Mouse (Mus musculus) cerebellum, postnatal 25 days (tissue): ENCODE data around the gene Pgm2.

Source experiments
- DNase-seq, 2 experiments: peaks; one replicate each; pipeline ENCODE4 v3.0.0; 2021; ENCODE audit warnings: mixed read lengths in 2 of 2

Gene Pgm2

GRCm38 (mm10) chr5:64149184-64150127 lies 56.7 kb downstream of the Pgm2 start:
- no peak for DNase-seq

GRCm38 (mm10) chr5:64153319-64153718 lies 60.6 kb downstream of the Pgm2 start:
- no peak for DNase-seq

DNA sequence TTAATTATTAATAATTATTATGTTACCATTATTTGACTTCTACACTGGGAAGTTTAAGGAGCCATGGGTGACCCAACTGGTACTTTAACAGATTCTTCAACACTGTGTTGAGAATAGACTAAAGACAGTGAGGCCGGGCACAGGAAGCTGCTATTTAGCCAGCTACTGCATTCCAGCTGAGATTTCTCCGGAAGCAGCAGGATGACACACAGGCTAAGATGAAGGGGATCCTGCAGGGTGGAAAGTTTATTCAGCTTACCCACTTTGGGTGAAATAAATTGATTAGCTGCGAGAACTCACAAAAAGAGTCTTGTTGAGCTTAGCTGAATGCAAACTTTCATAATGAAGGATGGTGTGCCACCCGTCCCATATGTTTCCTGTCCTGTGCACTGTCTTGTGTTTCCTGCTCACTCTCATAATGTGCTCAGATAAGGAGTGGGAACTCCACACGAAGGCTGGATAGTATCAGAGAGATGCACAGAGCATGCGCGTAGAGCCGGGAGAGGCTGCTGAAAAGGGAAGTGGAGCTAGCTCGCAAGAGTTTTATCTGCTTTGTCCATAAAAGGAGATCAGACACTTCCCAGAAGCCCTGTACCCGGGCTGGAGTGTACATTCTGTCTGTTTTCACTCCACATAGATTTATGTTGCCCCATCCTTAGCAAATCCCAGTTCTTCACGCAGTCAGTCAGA lies 63.3 kb downstream of the Pgm2 start, which contains the start of gene Tbc1d1:
Gene Tbc1d1 (plus strand): TSS at position 445 of the 690 bp plus-strand sequence.
- no peak for DNase-seq

DNA sequence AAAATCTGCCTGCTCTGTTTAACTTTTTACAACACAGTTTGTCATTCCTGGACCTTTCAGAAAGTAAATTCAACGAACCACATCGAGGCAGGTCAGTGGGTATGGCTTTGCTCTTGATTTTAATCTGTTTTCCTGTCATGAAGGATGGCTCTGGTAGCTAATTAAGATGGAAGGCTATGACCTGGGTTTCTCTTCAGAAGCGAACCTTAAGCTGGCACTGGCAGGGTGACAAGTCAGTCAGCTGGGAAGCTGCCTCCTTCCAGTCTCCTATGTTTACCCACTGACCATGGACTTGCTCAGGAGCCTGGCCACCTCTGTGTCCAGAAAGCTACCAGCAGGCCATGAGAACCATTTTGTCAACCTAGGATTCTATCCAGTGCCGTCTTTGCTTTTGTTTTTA lies 63.8 kb downstream of the Pgm2 start:
- no peak for DNase-seq

DNA sequence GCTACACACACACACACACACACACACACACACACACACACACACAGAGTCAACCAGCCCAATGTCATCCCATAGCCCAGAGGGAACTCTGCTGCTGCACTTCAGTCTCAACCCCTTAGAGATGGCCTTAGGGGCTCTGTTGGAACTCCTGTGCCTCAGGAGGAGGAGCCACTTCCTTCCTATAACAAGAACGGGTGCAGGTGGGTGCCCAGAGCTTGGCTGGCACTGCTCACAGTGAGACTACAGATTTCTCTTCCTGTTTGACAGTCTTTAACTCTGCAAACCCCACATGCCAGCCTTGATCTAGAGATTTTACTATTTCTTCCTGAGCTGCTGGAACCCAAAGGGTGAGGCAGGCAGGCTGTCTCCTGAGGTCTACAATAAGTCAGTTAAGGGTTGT lies 65.2 kb downstream of the Pgm2 start:
- DNase-seq, result no peak

GRCm38 (mm10) chr5:64158501-64158900 lies 65.8 kb downstream of the Pgm2 start:
- no peak for DNase-seq

DNA sequence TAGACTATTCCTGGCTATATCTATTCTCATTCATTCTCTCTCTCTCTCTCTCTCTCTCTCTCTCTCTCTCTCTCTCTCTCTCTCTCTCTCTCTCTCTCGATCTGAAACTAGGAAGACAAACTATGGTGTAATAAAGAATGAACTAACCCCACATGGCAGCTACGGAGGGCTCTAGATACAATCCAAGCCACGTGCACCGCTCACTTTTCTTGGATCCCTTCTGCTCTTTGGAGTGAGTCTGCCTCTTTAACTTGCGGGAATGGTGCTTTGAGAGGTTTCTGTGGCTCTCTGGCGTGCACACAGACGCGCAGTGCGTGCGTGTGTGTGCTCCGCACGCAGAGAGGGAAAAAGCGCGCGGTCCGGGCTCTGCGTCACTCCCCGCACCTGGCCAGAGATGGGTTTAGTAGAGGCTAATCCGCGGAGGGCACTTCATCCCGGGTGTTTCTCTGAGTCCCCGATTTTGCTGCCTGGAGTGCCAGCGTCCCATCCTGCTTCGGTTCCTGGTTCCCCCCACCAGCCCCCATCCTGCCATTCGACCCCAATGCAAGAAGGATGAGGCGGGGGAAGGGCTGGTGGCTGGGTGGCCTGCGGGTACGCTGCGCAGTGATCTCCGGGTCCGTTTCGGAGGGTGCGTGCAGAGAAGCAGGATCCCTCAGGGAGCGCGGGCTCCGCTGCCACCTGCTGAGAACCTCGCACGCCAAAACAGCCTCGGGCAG lies 66.5 kb downstream of the Pgm2 start:
- DNase-seq, result peak in 1 of 2 experiments; percentile 77

DNA sequence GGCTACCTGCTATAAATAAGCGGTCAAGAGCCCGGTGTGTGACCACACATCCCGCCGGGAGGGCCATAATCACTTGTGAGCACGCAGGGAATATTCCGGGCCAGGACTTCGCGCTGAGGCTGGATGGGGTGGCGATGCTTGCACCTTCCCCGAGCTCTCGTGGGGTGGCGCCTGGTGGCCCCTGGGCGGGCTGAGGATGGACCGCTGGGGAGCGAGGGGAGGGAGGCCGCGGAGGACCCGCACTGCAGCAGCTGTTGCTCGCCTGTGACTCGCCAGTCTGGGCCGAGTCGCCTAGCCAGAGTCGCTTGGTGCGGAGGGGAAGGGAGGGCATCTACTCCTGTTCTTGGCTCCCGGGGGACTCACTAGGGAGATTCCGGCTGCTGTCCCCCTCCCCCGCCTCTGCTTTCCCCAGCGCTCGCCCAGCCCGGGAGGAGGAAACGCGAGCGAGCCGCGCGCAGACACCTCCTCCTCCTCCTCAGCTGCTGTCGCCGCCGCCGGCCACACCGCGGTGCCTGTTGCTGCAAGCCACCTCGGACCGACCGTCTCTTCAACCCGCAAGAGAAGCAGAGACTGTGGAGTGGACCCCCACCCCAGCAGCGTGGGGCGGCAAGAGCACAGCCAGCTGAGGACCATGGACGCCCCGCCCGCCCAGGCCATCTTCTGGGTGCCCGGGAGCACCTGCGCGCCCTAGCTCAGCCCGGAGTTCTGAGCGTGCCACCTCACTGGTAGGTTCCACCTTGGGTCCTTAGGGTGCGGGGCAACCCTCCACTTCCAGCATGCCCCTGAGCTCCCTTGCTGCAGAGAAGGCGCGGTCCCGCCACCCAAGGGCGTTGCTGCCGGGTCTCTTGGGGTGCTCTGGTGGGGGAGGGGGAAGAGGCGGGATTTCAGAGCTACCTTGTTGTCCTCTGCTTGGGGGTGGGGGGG lies 67.3 kb downstream of the Pgm2 start:
- DNase-seq, result peak; percentile 75 to 78

- no peak for DNase-seq
These were observed 68.1 kb downstream of the Pgm2 start for GRCm38 (mm10) chr5:64160705-64161391.

- no peak for DNase-seq
These were observed 69.2 kb downstream of the Pgm2 start for GRCm38 (mm10) chr5:64161917-64162316.

DNA sequence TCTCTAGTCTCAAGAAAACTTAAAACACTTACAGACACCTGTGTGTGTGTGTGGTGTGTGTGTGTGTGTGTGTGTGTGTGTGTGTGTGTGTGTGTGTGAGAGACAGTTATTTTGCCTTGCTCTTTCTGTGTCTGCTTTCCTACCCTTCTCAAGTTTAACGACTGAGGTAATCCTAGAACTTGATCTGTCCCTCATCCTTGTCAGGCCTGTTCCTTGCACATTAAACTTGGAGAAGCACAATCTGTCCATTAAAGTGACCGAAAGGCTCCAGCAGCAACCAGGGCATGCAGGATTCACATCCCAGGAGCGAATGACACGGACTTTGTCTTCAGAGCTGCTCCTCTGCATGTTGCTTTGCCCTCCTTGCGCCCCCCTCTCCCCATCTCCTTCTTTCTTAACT lies 69.8 kb downstream of the Pgm2 start:
- DNase-seq, result no peak

DNA sequence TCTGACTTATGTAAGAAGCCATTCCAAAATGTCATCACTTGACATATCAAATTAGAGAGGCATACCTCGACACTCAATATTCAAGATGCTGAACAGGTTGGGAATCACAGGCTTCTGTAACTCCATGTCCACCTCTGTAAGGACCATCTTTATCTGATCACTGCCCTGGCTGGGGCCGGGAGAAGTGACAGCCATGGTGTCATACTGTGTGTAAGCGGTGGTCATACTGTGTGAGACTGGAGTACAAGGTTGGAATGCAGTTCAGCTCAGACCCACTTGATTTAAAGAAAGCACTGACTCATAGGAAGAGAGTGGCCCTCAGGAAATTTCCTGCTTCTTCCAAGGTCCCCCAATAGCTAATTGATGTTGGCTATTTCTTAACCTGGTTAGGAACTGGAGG lies 71.7 kb downstream of the Pgm2 start:
- no peak for DNase-seq

DNA sequence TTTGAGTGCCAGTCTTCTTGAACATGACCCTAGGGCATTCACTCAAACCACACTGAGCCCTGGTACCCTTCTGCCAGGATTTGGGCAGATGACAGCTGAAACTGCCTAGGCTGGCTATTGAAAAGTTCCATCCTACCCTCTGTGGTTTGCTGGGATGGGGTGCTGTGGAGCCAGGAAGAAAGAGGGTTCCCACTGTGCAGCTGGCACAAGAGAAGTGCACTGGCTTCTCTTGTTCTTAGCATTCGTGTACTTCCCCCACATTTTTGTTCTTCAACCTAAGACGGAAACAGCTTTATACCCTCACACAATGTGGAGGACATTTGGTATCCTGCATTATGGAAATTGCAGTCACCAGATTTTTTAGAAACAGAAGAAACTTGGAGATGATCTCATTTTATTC lies 73.1 kb downstream of the Pgm2 start:
- no peak for DNase-seq

- no peak for DNase-seq
These were observed 76.3 kb downstream of the Pgm2 start for GRCm38 (mm10) chr5:64168990-64169540.

GRCm38 (mm10) chr5:64172884-64173283 lies 80.1 kb downstream of the Pgm2 start:
- DNase-seq, result no peak

GRCm38 (mm10) chr5:64173302-64173701 lies 80.6 kb downstream of the Pgm2 start:
- no peak for DNase-seq

DNA sequence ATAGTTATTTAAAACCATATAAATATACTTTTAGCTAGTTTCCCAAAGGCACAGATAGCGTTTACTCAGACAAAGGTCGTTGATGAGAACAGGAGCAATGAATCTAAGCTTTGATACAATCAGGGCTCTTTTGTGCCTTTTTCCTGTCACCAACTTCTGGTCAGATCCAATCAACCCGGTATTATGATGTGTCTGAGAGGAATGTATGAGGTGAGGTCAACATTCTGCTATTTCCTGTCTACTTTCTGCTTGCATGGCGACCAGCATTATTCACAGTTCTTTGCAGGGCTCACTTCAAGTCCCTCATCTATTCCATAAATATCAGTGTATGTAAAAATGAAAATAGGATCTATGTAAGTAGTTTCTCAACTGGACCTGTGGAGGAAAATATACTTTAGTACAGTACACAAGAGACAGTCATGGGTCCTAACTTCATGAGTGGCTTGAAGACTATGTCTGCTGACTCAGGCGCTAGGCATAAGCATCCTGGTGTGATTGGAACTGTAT lies 81.7 kb downstream of the Pgm2 start:
- no peak for DNase-seq
